Mouse (Mus musculus) liver, embryonic 14.5 days (tissue): ENCODE results near the gene Mrpl32.

Source experiments
- CTCF ChIP-seq: IDR thresholded peaks from 2 replicates; pipeline ENCODE4 v1.5.1; 2016; ENCODE audit warnings: antibody characterized with exemption, low read depth, control low read depth
- EP300 ChIP-seq: IDR thresholded peaks from 2 replicates; pipeline ENCODE4 v1.6.1; 2016; ENCODE audit warnings: antibody characterized with exemption, low read depth

- TF ChIP-seq CTCF (no peak), EP300 (no peak)
These were observed 51.6 kb downstream of the Mrpl32 start for GRCm38 (mm10) chr13:14561336-14561735.
